Mouse (Mus musculus): Measurements from ENCODE around the gene Pacrg. TPM values are rescaled to one million over a fixed set of nuclear protein-coding genes. Genes with fewer than 3 reads are reported as not detected.

Pacrg gene
- polyA plus RNA-seq, 1 experiment from 2014 or later = 1.2 TPM

DNA sequence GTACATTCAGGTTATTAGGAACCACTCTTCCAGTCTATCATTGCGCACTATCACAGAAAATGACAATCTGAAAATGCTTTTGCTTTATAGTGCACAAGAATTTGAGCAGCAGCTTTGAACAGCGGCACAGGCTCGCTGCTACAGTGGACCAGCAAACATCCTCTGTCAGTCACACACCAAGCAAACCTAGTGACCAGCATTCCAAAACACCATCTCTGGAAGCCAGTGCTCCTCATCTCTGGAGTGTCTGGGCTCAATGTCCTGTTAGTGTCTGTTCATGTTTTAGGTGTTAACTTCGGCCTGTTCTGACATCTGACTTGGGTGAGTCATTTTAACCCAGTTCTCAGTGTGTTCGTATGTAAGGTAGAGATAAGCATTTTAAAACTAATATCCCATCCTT, 275.9 kb downstream of the Pacrg start:
- H3K4me2 ChIP-seq (ENCODE audit: low read length) = no peak overlapping the region
- no peak overlapping the region for H3K27ac ChIP-seq (replicated peaks in 1 of 2; ENCODE audit: control insufficient read depth in 1 of 2, insufficient read depth in 1 of 2, low read depth in 2 of 2, low read length in 2 of 2)
- peaks cover 2 to 9% of the 10 kb centered on the region in 2 experiments; a peak in 2 of 4 replicates for H3K4me1 ChIP-seq (ENCODE audit: control insufficient read depth in 2 of 2, insufficient read depth in 2 of 2, low read length in 2 of 2)
- H3K4me3 ChIP-seq (ENCODE audit: control insufficient read depth in 1 of 2, insufficient read depth in 1 of 2, low read depth in 1 of 2, low read length in 2 of 2) = no peak overlapping the region
- no peak overlapping the region for H3K9ac ChIP-seq (ENCODE audit: low read length)
- H3K27me3 ChIP-seq (ENCODE audit: control insufficient read depth, insufficient read depth, low read length) = no peaks in the 10 kb centered on the region
- H3K36me3 ChIP-seq (ENCODE audit: control insufficient read depth, insufficient read depth, low read length) = no peaks in the 10 kb centered on the region
- H3K9me3 ChIP-seq (ENCODE audit: control insufficient read depth, low read length) = no peaks in the 10 kb centered on the region
- 83% methylated on average over 5 of the region's 5 CpGs for WGBS
- ATAC-seq (ENCODE audit: insufficient number of reproducible peaks, insufficient read depth, low FRiP score, low read depth) = no peak

DNA sequence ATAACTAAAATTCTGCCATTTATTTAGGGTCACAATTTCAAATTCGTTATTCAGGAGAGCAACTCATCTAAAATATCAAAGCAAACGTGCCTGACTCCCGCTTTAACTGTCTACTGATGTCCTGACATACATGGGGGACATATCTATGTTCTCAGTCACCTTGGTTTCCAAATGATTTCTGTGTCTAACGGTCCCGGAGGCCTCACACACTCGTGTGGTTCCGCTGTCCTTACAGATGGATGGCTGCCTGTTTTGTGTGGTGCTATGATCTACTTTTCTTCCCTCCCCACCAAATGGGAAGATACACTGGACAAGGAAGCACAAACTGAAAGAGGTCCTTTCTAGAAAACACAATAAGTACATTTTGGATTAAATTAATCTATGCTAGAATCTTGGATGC, 277.2 kb downstream of the Pacrg start:
- Histone ChIP-seq H3K4me2 (ENCODE audit: low read length) (no peak overlapping the region), H3K9ac (ENCODE audit: low read length) (no peak overlapping the region), H3K9me3 (ENCODE audit: control insufficient read depth, low read length) (no peaks in the 10 kb centered on the region), H3K4me3 (ENCODE audit: control insufficient read depth in 1 of 2, insufficient read depth in 1 of 2, low read depth in 1 of 2, low read length in 2 of 2) (no peak overlapping the region), H3K4me1 (ENCODE audit: control insufficient read depth in 2 of 2, insufficient read depth in 2 of 2, low read length in 2 of 2) (peaks cover 2 to 9% of the 10 kb centered on the region in 2 experiments; a peak in 2 of 4 replicates), H3K27ac (replicated peaks in 1 of 2; ENCODE audit: control insufficient read depth in 1 of 2, insufficient read depth in 1 of 2, low read depth in 2 of 2, low read length in 2 of 2) (no peak overlapping the region), H3K27me3 (ENCODE audit: control insufficient read depth, insufficient read depth, low read length) (no peaks in the 10 kb centered on the region), H3K36me3 (ENCODE audit: control insufficient read depth, insufficient read depth, low read length) (no peaks in the 10 kb centered on the region)
- no peak for ATAC-seq (ENCODE audit: insufficient number of reproducible peaks, insufficient read depth, low FRiP score, low read depth)
- WGBS = 85% methylated on average over 7 of the region's 7 CpGs

DNA sequence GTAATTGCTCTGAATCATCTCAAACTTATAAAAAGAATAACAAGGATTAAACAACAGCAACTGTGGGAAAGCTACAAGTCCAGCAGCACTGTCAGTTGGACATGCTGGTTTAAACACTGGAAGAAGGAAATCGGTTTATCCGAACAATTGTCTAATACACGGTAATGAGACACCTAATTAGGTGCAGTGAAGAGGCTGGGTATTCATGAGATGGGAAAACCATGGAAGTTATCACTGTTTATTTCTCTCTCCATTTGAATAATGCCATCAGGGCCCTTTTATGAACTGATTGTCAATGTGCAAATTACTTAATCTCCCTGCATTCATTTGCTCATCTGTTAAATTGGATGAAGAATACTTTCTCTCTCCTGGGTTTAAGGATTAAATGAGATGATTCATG, 280.1 kb downstream of the Pacrg start:
- Histone ChIP-seq H3K4me1 (ENCODE audit: control insufficient read depth in 2 of 2, insufficient read depth in 2 of 2, low read length in 2 of 2) (no peaks in the 10 kb centered on the region), H3K4me3 (ENCODE audit: control insufficient read depth in 1 of 2, insufficient read depth in 1 of 2, low read depth in 1 of 2, low read length in 2 of 2) (no peak overlapping the region), H3K9ac (ENCODE audit: low read length) (no peak overlapping the region), H3K27ac (replicated peaks in 1 of 2; ENCODE audit: control insufficient read depth in 1 of 2, insufficient read depth in 1 of 2, low read depth in 2 of 2, low read length in 2 of 2) (no peak overlapping the region), H3K27me3 (ENCODE audit: control insufficient read depth, insufficient read depth, low read length) (no peaks in the 10 kb centered on the region), H3K36me3 (ENCODE audit: control insufficient read depth, insufficient read depth, low read length) (no peaks in the 10 kb centered on the region), H3K4me2 (ENCODE audit: low read length) (no peak overlapping the region), H3K9me3 (ENCODE audit: control insufficient read depth, low read length) (no peaks in the 10 kb centered on the region)
- ATAC-seq (ENCODE audit: insufficient number of reproducible peaks, insufficient read depth, low FRiP score, low read depth) = no peak
- WGBS = 85% methylated on average over 3 of the region's 3 CpGs

DNA sequence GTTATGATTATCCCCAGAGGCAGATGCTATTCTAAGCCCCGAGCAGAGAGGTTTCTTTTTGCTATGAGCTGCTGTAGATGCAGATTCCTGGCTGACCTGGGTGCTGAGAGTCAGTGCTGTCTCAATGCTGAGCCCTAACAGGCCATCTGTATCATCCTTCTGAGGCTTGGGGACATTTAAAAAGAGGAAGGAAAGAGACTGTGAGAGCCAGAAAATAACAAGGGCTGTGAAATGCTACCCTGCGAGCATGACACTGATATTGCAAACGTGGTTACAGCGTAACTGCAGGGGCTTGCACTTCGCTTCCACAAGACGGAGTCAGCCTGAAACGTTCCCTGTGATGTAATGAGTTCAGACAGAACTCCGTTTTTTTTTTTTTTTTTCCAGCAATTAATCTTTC, 281.4 kb downstream of the Pacrg start:
- no peak overlapping the region for H3K9ac ChIP-seq (ENCODE audit: low read length)
- no peak for ATAC-seq (ENCODE audit: insufficient number of reproducible peaks, insufficient read depth, low FRiP score, low read depth)
- H3K27ac ChIP-seq (replicated peaks in 1 of 2; ENCODE audit: control insufficient read depth in 1 of 2, insufficient read depth in 1 of 2, low read depth in 2 of 2, low read length in 2 of 2) = no peak overlapping the region
- H3K9me3 ChIP-seq (ENCODE audit: control insufficient read depth, low read length) = no peaks in the 10 kb centered on the region
- H3K4me1 ChIP-seq (ENCODE audit: control insufficient read depth in 2 of 2, insufficient read depth in 2 of 2, low read length in 2 of 2) = no peaks in the 10 kb centered on the region
- H3K36me3 ChIP-seq (ENCODE audit: control insufficient read depth, insufficient read depth, low read length) = no peaks in the 10 kb centered on the region
- no peak overlapping the region for H3K4me3 ChIP-seq (ENCODE audit: control insufficient read depth in 1 of 2, insufficient read depth in 1 of 2, low read depth in 1 of 2, low read length in 2 of 2)
- WGBS = 73% methylated on average over 8 of the region's 8 CpGs
- no peak overlapping the region for H3K4me2 ChIP-seq (ENCODE audit: low read length)
- no peaks in the 10 kb centered on the region for H3K27me3 ChIP-seq (ENCODE audit: control insufficient read depth, insufficient read depth, low read length)

DNA sequence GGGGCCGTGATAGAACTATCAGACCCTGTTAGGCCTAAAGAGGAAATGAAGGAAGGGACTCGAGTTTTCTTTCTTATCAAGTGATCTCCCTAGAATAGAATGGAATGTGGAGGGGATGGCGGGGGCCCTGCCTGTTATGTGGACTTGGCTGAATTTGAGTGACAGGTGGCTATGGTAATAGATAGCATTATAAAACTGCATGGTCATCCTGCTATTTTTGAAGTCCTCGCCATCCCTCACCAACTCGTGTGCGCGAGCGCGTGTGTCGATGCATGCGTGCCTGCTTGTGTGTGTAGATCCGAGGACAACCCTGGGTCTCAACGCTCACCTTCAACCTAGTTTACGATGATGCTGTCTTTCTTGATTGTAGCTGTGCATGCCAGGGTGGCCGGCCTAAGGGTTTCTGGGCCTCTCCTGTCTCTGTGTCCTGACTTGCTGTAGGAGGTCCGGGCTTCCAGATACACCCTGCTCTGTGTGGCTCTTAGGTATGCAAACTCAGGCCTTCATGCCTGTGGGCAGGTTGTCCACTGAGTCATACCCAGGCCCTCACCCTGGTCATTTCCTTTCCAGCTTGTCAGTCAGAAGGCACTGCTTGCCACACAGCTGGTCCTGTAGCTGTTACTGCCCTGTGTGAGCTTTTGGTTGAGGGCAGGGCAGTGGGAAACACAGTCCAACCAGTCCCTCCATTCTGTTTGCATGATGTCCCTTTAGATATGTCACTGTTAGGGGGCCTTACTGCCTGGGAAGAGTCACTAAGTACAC, 287.6 kb downstream of the Pacrg start:
- no peak for ATAC-seq (ENCODE audit: insufficient number of reproducible peaks, insufficient read depth, low FRiP score, low read depth)
- Histone ChIP-seq H3K4me2 (ENCODE audit: low read length) (no peak overlapping the region), H3K36me3 (ENCODE audit: control insufficient read depth, insufficient read depth, low read length) (no peaks in the 10 kb centered on the region), H3K9me3 (ENCODE audit: control insufficient read depth, low read length) (no peaks in the 10 kb centered on the region), H3K4me1 (ENCODE audit: control insufficient read depth in 2 of 2, insufficient read depth in 2 of 2, low read length in 2 of 2) (peaks cover 8 to 22% of the 10 kb centered on the region in 2 experiments; a peak in 3 of 4 replicates), H3K27me3 (ENCODE audit: control insufficient read depth, insufficient read depth, low read length) (no peaks in the 10 kb centered on the region), H3K4me3 (ENCODE audit: control insufficient read depth in 1 of 2, insufficient read depth in 1 of 2, low read depth in 1 of 2, low read length in 2 of 2) (no peak overlapping the region), H3K27ac (replicated peaks in 1 of 2; ENCODE audit: control insufficient read depth in 1 of 2, insufficient read depth in 1 of 2, low read depth in 2 of 2, low read length in 2 of 2) (no peak overlapping the region), H3K9ac (ENCODE audit: low read length) (no peak overlapping the region)
- 62% methylated on average over 16 of the region's 16 CpGs for WGBS

DNA sequence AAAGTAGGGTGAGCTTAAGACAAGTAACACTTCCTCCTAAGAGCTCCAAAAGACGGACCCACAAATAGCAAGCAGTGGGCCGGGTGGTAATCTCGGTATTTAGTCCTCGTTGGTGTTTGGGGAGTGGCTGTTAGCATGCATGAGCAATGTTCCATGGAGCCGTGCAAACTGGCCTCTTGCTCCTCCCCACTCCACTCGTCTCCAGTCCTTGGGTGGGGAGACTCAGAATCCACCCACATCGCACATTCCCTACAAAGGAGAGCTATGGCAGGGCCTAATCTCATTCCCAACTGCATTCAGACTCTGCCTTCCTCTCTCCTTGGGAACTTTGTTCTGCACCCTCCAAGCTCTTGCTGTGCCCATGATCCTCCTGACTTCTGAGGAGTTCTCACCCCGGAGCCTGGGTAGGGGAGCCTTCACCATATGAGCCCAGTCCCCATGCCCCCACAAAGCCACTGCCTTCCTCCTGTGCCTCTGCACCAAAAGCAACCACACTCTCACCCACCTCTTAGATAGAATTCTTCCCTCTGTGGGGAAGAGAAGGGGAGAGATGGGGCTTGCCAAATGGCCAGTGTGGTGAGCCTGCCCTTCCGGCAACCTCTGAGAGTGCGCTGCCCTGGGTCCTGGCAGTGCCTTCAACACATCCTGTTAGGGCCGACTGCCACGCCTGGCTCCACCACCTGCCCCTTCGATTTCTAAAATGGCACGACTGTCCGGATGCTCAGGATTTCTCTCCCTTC, 289.2 kb downstream of the Pacrg start:
- 73% methylated on average over 15 of the region's 15 CpGs for WGBS
- no peak overlapping the region for H3K9ac ChIP-seq (ENCODE audit: low read length)
- no peak overlapping the region for H3K27ac ChIP-seq (replicated peaks in 1 of 2; ENCODE audit: control insufficient read depth in 1 of 2, insufficient read depth in 1 of 2, low read depth in 2 of 2, low read length in 2 of 2)
- no peaks in the 10 kb centered on the region for H3K27me3 ChIP-seq (ENCODE audit: control insufficient read depth, insufficient read depth, low read length)
- no peak for ATAC-seq (ENCODE audit: insufficient number of reproducible peaks, insufficient read depth, low FRiP score, low read depth)
- no peak overlapping the region for H3K4me2 ChIP-seq (ENCODE audit: low read length)
- H3K4me1 ChIP-seq (ENCODE audit: control insufficient read depth in 2 of 2, insufficient read depth in 2 of 2, low read length in 2 of 2) = peaks cover 8 to 22% of the 10 kb centered on the region in 2 experiments; a peak in 3 of 4 replicates
- H3K36me3 ChIP-seq (ENCODE audit: control insufficient read depth, insufficient read depth, low read length) = no peaks in the 10 kb centered on the region
- H3K9me3 ChIP-seq (ENCODE audit: control insufficient read depth, low read length) = no peaks in the 10 kb centered on the region
- H3K4me3 ChIP-seq (ENCODE audit: control insufficient read depth in 1 of 2, insufficient read depth in 1 of 2, low read depth in 1 of 2, low read length in 2 of 2) = no peak overlapping the region

DNA sequence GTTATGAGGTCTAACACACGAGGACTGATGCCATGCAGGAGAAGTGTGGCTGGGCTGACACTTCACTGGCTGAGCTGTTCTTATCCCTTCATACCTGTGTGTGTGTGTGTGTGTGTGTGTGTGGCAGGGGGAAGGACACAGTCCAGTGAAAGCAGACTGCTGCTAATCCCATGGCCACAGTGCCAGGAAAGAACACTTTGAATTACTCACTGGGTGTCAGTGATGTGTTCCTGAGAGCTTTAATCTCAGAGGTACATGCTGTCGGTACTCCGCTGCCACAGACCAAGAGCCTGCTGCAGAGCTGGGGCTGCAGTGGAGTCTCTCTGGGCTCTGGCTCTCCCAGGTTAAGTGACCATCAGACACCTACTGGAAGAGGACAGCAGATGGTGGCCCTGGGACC, 290.3 kb downstream of the Pacrg start:
- peak; percentile 62 for ATAC-seq (ENCODE audit: insufficient number of reproducible peaks, insufficient read depth, low FRiP score, low read depth)

More for the DNA sequence above, 290.3 kb downstream of the Pacrg start:
- H3K9ac ChIP-seq (ENCODE audit: low read length) = no peak overlapping the region
- H3K36me3 ChIP-seq (ENCODE audit: control insufficient read depth, insufficient read depth, low read length) = no peaks in the 10 kb centered on the region
- H3K27me3 ChIP-seq (ENCODE audit: control insufficient read depth, insufficient read depth, low read length) = no peaks in the 10 kb centered on the region
- H3K4me1 ChIP-seq (ENCODE audit: control insufficient read depth in 2 of 2, insufficient read depth in 2 of 2, low read length in 2 of 2) = peaks cover 8 to 22% of the 10 kb centered on the region in 2 experiments; a peak in 3 of 4 replicates
- no peak overlapping the region for H3K4me2 ChIP-seq (ENCODE audit: low read length)
- no peak overlapping the region for H3K4me3 ChIP-seq (ENCODE audit: control insufficient read depth in 1 of 2, insufficient read depth in 1 of 2, low read depth in 1 of 2, low read length in 2 of 2)
- H3K9me3 ChIP-seq (ENCODE audit: control insufficient read depth, low read length) = no peaks in the 10 kb centered on the region
- 35% methylated on average over 3 of the region's 3 CpGs for WGBS
- no peak overlapping the region; a peak in 1 of 4 replicates for H3K27ac ChIP-seq (replicated peaks in 1 of 2; ENCODE audit: control insufficient read depth in 1 of 2, insufficient read depth in 1 of 2, low read depth in 2 of 2, low read length in 2 of 2)

Data from heart, embryonic 14.5 days (tissue).